Mouse (Mus musculus): Measurements from ENCODE around the gene Hist1h2bh. TPM values are rescaled to one million over a fixed set of nuclear protein-coding genes. Genes with fewer than 3 reads are reported as not detected.

The Hist1h2bh gene
- polyA plus RNA-seq, 1 experiment from 2014 or later, result 0.20 TPM

Other genes starting within 250 kb of the Hist1h2bh start
- gene Zfp322a, start 174.2 kb downstream of the Hist1h2bh start, polyA plus RNA-seq (2021; fragmentation: Nextera tagmentation), result 11.4 and 15.5 TPM in 2 replicates
- gene Abt1, start 119.5 kb downstream of the Hist1h2bh start, polyA plus RNA-seq (2021; fragmentation: Nextera tagmentation), result 7.6 and 8.6 TPM in 2 replicates
- gene Btn1a1, start 77.5 kb downstream of the Hist1h2bh start, polyA plus RNA-seq (2021; fragmentation: Nextera tagmentation), result 0.03 TPM in 1 of 2 replicates, not detected in the other
- 0.49 and 0.70 TPM in 2 replicates for gene Btn2a2, start 54.5 kb downstream of the Hist1h2bh start, polyA plus RNA-seq (2021; fragmentation: Nextera tagmentation)
- gene Hist1h4h, start 12.3 kb downstream of the Hist1h2bh start, polyA plus RNA-seq (2021; fragmentation: Nextera tagmentation), result 37.4 and 58.8 TPM in 2 replicates
- gene Hist1h2af, start 9.5 kb downstream of the Hist1h2bh start, polyA plus RNA-seq (2021; fragmentation: Nextera tagmentation), result 0.54 TPM in 1 of 2 replicates, not detected in the other
- gene Hist1h3g, start 8.0 kb downstream of the Hist1h2bh start, polyA plus RNA-seq (2021; fragmentation: Nextera tagmentation), result not detected in 2 replicates
- 0.13 and 0.29 TPM in 2 replicates for gene Hist1h3f, start 660 bp upstream of the Hist1h2bh start, polyA plus RNA-seq (2021; fragmentation: Nextera tagmentation)
- gene Hist1h4f, start 8.3 kb upstream of the Hist1h2bh start, polyA plus RNA-seq (2021; fragmentation: Nextera tagmentation), result not detected in 2 replicates
- 0.02 and 0.05 TPM in 2 replicates for gene Hist1h1d, start 9.9 kb upstream of the Hist1h2bh start, polyA plus RNA-seq (2021; fragmentation: Nextera tagmentation)
- gene Hist1h3e, start 19.0 kb upstream of the Hist1h2bh start, polyA plus RNA-seq (2021; fragmentation: Nextera tagmentation), result 0.88 and 1.3 TPM in 2 replicates
- 4.0 and 7.7 TPM in 2 replicates for gene Hist1h2ae, start 27.8 kb upstream of the Hist1h2bh start, polyA plus RNA-seq (2021; fragmentation: Nextera tagmentation)
- gene Hist1h2bg, start 28.0 kb upstream of the Hist1h2bh start, polyA plus RNA-seq (2021; fragmentation: Nextera tagmentation), result 1.3 and 2.6 TPM in 2 replicates
- 0.73 TPM in 1 of 2 replicates, not detected in the other for gene Hist1h2bf, start 30.8 kb upstream of the Hist1h2bh start, polyA plus RNA-seq (2021; fragmentation: Nextera tagmentation)
- gene Hist1h2ad, start 31.0 kb upstream of the Hist1h2bh start, polyA plus RNA-seq (2021; fragmentation: Nextera tagmentation), result 0.59 TPM in 1 of 2 replicates, not detected in the other
- 0.18 and 0.33 TPM in 2 replicates for gene Hist1h3d, start 32.4 kb upstream of the Hist1h2bh start, polyA plus RNA-seq (2021; fragmentation: Nextera tagmentation)
- 6.4 and 8.7 TPM in 2 replicates for gene Hist1h4d, start 38.2 kb upstream of the Hist1h2bh start, polyA plus RNA-seq (2021; fragmentation: Nextera tagmentation)
- 3.2 TPM in 2 replicates for gene Hist1h2be, start 77.7 kb upstream of the Hist1h2bh start, polyA plus RNA-seq (2021; fragmentation: Nextera tagmentation)
- gene Hist1h1e, start 79.2 kb upstream of the Hist1h2bh start, polyA plus RNA-seq (2021; fragmentation: Nextera tagmentation), result 7.8 and 10.6 TPM in 2 replicates
- 0.88 and 1.6 TPM in 2 replicates for gene Hist1h2ac, start 140.6 kb upstream of the Hist1h2bh start, polyA plus RNA-seq (2021; fragmentation: Nextera tagmentation)
- 101 and 115 TPM in 2 replicates for gene Hist1h2bc, start 140.8 kb upstream of the Hist1h2bh start, polyA plus RNA-seq (2021; fragmentation: Nextera tagmentation)
- gene Hist1h1t, start 152.4 kb upstream of the Hist1h2bh start, polyA plus RNA-seq (2021; fragmentation: Nextera tagmentation), result not detected in 2 replicates
- 2.1 and 4.0 TPM in 2 replicates for gene Hist1h4c, start 155.1 kb upstream of the Hist1h2bh start, polyA plus RNA-seq (2021; fragmentation: Nextera tagmentation)
- gene Hfe, start 167.5 kb upstream of the Hist1h2bh start, polyA plus RNA-seq (2021; fragmentation: Nextera tagmentation), result 3.9 and 4.3 TPM in 2 replicates
- 7.4 and 7.6 TPM in 2 replicates for gene Hist1h1c, start 195.4 kb upstream of the Hist1h2bh start, polyA plus RNA-seq (2021; fragmentation: Nextera tagmentation)
- gene Hist1h3c, start 202.2 kb upstream of the Hist1h2bh start, polyA plus RNA-seq (2021; fragmentation: Nextera tagmentation), result 0.53 TPM in 1 of 2 replicates, not detected in the other
- 0.45 TPM in 1 of 2 replicates, not detected in the other for gene Hist1h2bb, start 203.3 kb upstream of the Hist1h2bh start, polyA plus RNA-seq (2021; fragmentation: Nextera tagmentation)
- 2.6 and 2.8 TPM in 2 replicates for gene Hist1h2ab, start 207.7 kb upstream of the Hist1h2bh start, polyA plus RNA-seq (2021; fragmentation: Nextera tagmentation)
- gene Hist1h3b, start 208.9 kb upstream of the Hist1h2bh start, polyA plus RNA-seq (2021; fragmentation: Nextera tagmentation), result 0.40 TPM in 1 of 2 replicates, not detected in the other
- not detected in 2 replicates for gene Hist1h4b, start 213.6 kb upstream of the Hist1h2bh start, polyA plus RNA-seq (2021; fragmentation: Nextera tagmentation)
- 0.47 TPM in 1 of 2 replicates, not detected in the other for gene Hist1h4a, start 217.8 kb upstream of the Hist1h2bh start, polyA plus RNA-seq (2021; fragmentation: Nextera tagmentation)
- not detected in 2 replicates for gene Hist1h3a, start 219.0 kb upstream of the Hist1h2bh start, polyA plus RNA-seq (2021; fragmentation: Nextera tagmentation)
- not detected in 2 replicates for gene Hist1h1a, start 220.3 kb upstream of the Hist1h2bh start, polyA plus RNA-seq (2021; fragmentation: Nextera tagmentation)
- not detected in 2 replicates for gene Trim38, start 226.5 kb upstream of the Hist1h2bh start, polyA plus RNA-seq (2021; fragmentation: Nextera tagmentation)

Measured in left cerebral cortex, adult 6 months (tissue).